Mouse (Mus musculus) ovary, postnatal 10 days (tissue): ENCODE measurements around the gene Ugt2b34.
"Not testable (repeated sequence)": the region's sequence is repeated elsewhere in the genome, so short reads cannot be mapped to it uniquely, and the experiment has no call there.

ENCODE experiments used
- DNase-seq: peaks from one replicate; pipeline ENCODE4 v3.0.0; 2022; ENCODE audit warnings: low spot score

The Ugt2b34 gene

GRCm38 (mm10) chr5:86906758-86907157, at the start of gene Ugt2b34:
Gene Ugt2b34 (minus strand): TSS chr5:86906937.
- DNase-seq, result no peak

GRCm38 (mm10) chr5:86942111-86942510, 35.4 kb upstream of the Ugt2b34 start:
- DNase-seq, result no peak

- no peak for DNase-seq
Observed at GRCm38 (mm10) chr5:86926426-86926825, 19.7 kb upstream of the Ugt2b34 start, which contains the start of gene Ugt2b1. Gene Ugt2b1 (minus strand): TSS chr5:86926530.

- no peak for DNase-seq
Observed at GRCm38 (mm10) chr5:86920661-86921233, 14.0 kb upstream of the Ugt2b34 start.

- no peak for DNase-seq
Observed at GRCm38 (mm10) chr5:86911357-86912099, 4.8 kb upstream of the Ugt2b34 start.

- DNase-seq, result no peak
Observed at GRCm38 (mm10) chr5:86910770-86911169, 4.0 kb upstream of the Ugt2b34 start.

GRCm38 (mm10) chr5:86889933-86890332, 16.8 kb downstream of the Ugt2b34 start:
- no peak for DNase-seq

GRCm38 (mm10) chr5:86888420-86888819, 18.3 kb downstream of the Ugt2b34 start:
- DNase-seq, result no peak

GRCm38 (mm10) chr5:86887081-86887480, 19.7 kb downstream of the Ugt2b34 start:
- no peak for DNase-seq

GRCm38 (mm10) chr5:86886620-86887019, 20.1 kb downstream of the Ugt2b34 start:
- DNase-seq, result no peak

GRCm38 (mm10) chr5:86871877-86872276, 34.9 kb downstream of the Ugt2b34 start:
- no peak for DNase-seq

- no peak for DNase-seq
Observed at GRCm38 (mm10) chr5:86858336-86858735, 48.4 kb downstream of the Ugt2b34 start.

GRCm38 (mm10) chr5:86857682-86858081, 49.1 kb downstream of the Ugt2b34 start:
- DNase-seq, result no peak

- not testable (repeated sequence) for DNase-seq
Observed at GRCm38 (mm10) chr5:86856505-86856904, 50.2 kb downstream of the Ugt2b34 start.

- no peak for DNase-seq
Observed at GRCm38 (mm10) chr5:86851658-86852057, 55.1 kb downstream of the Ugt2b34 start.

- DNase-seq, result no peak
Observed at GRCm38 (mm10) chr5:86850104-86850503, 56.6 kb downstream of the Ugt2b34 start.

- not testable (repeated sequence) for DNase-seq
Observed at GRCm38 (mm10) chr5:86841261-86841660, 65.5 kb downstream of the Ugt2b34 start.

GRCm38 (mm10) chr5:86840207-86840606, 66.5 kb downstream of the Ugt2b34 start:
- DNase-seq, result no peak
